Mouse (Mus musculus): ENCODE data around the gene Csk. TPM values are rescaled to one million over a fixed set of nuclear protein-coding genes. Genes with fewer than 3 reads are reported as not detected.

The Csk gene
- total RNA-seq, 2 experiments from 2014 or later = 61.5 to 63.7 TPM

GRCm38 (mm10) chr9:57638651-57639459 lies 14.6 kb downstream of the Csk start:
- DNase-seq = peak; percentile 70

- peak; percentile 75 for DNase-seq
Observed at GRCm38 (mm10) chr9:57637741-57638322, 15.6 kb downstream of the Csk start.

GRCm38 (mm10) chr9:57637272-57637671 lies 16.2 kb downstream of the Csk start:
- no peak for DNase-seq

- no peak for DNase-seq
Observed at GRCm38 (mm10) chr9:57633481-57634024, 19.9 kb downstream of the Csk start.

- peak; percentile 90 for DNase-seq
Observed at GRCm38 (mm10) chr9:57629118-57629874, 24.1 kb downstream of the Csk start.

GRCm38 (mm10) chr9:57628717-57629116 lies 24.7 kb downstream of the Csk start:
- DNase-seq = no peak

- no peak for DNase-seq
Observed at GRCm38 (mm10) chr9:57627892-57628291, 25.5 kb downstream of the Csk start.

GRCm38 (mm10) chr9:57627191-57627590 lies 26.2 kb downstream of the Csk start:
- no peak for DNase-seq

- DNase-seq = no peak
Observed at GRCm38 (mm10) chr9:57625674-57626500, 27.5 kb downstream of the Csk start.

GRCm38 (mm10) chr9:57624295-57624694 lies 29.1 kb downstream of the Csk start:
- no peak for DNase-seq

GRCm38 (mm10) chr9:57620674-57621073 lies 32.8 kb downstream of the Csk start, which contains the start of gene Lman1l:
TSS of gene Lman1l (minus strand) at chr9:57620774.
- no peak for DNase-seq

- DNase-seq = no peak
Observed at GRCm38 (mm10) chr9:57618854-57619253, 34.6 kb downstream of the Csk start.

GRCm38 (mm10) chr9:57617556-57618169 lies 35.8 kb downstream of the Csk start:
- no peak for DNase-seq

- peak; percentile 54 for DNase-seq
Observed at GRCm38 (mm10) chr9:57614786-57615185, 38.6 kb downstream of the Csk start.

GRCm38 (mm10) chr9:57613975-57614374 lies 39.5 kb downstream of the Csk start:
- DNase-seq = no peak

- no peak for DNase-seq
Observed at GRCm38 (mm10) chr9:57612587-57612986, 40.8 kb downstream of the Csk start.

- DNase-seq = no peak
Observed at GRCm38 (mm10) chr9:57610359-57610826, 43.0 kb downstream of the Csk start.

- DNase-seq = no peak
Observed at GRCm38 (mm10) chr9:57609803-57610202, 43.6 kb downstream of the Csk start.

GRCm38 (mm10) chr9:57606139-57606851 lies 47.1 kb downstream of the Csk start, which contains the start of gene Cplx3:
TSS of gene Cplx3 (minus strand) at chr9:57606281.
- peak; percentile 75 for DNase-seq

- DNase-seq = no peak
Observed at GRCm38 (mm10) chr9:57605503-57605902, 47.9 kb downstream of the Csk start.

All from adrenal gland, postnatal 10 days (tissue).